Mouse (Mus musculus): Measurements from ENCODE around the gene Calml3. TPM values are rescaled to one million over a fixed set of nuclear protein-coding genes. Genes with fewer than 3 reads are reported as not detected.

The Calml3 gene
- polyA plus RNA-seq, 1 experiment from 2014 or later: 0.15 TPM

DNA sequence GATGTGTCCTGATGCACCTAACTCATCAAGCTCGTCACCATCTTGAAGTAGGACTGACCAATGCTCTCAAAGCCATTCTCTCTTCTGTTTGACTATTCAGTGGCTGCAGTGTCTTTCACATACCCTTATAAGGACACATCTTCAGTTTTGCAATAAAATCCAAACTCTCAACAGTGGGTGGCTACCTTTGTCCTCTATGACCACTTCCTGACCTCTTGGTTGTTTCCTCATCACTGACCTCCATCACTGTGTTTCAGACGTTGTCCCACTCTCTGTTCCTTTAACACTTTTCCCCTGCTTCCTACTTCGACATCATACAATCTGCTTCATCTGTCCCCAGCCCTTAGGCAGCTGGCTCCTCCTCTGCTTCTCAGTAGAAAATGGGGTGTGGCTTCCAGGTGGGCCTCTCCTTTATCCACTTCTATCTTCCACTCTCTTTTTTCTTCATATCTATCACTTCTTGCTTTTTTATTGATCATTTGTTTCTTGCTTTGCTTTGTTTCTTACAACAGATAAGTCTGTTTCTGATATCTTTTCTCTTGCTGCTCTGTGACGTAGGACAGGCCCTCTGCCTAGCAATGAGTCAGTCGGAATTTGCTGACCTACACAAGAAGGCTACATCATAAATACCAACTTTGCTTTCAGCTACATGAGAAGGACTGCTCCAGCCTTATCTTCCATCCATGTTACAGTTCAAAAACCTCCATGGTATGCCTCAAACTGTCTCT lies 14.1 kb upstream of the Calml3 start:
- DNase-seq (ENCODE audit: low read depth, low spot score): no peak
- no peaks in the 10 kb centered on the region for H3K27me3 ChIP-seq
- no peak for ATAC-seq
- no peak for TF ChIP-seq CTCF (IDR thresholded peaks at IDR 0.05)
- ChIA-PET POLR2A (no interaction called here), CTCF (interaction anchor here (1.6 kb wide), 1 partner anchor 9 kb away, joined by 4 read pairs; no protein-coding TSS in a partner anchor)
- in situ Hi-C loops (cut with MboI; ENCODE audit: low pct_unique_long_range_greater_than_20kb): no loop called here

GRCm38 (mm10) chr13:3807131-3807827 lies 3.2 kb upstream of the Calml3 start:
- no peak for TF ChIP-seq CTCF (IDR thresholded peaks at IDR 0.05)
- in situ Hi-C loops (cut with MboI; ENCODE audit: low pct_unique_long_range_greater_than_20kb): no loop called here
- ATAC-seq (no peak), DNase-seq (ENCODE audit: low read depth, low spot score) (no peak)
- no peaks in the 10 kb centered on the region for H3K27me3 ChIP-seq
- POLR2A ChIA-PET: no interaction called here
- CTCF ChIA-PET: interaction anchor here (1.5 kb wide), 1 partner anchor 26 kb away, joined by 3 read pairs; no protein-coding TSS in a partner anchor

- ATAC-seq: no peak
- CTCF ChIA-PET: interaction anchor here (0.7 to 0.8 kb wide), 2 partner anchors 33 to 47 kb away, joined by 3 read pairs; no protein-coding TSS in a partner anchor
- in situ Hi-C loops (cut with MboI; ENCODE audit: low pct_unique_long_range_greater_than_20kb): no loop called here
- POLR2A ChIA-PET: no interaction called here
- H3K27me3 ChIP-seq: no peaks in the 10 kb centered on the region
- TF ChIP-seq CTCF (IDR thresholded peaks at IDR 0.05): no peak
- DNase-seq (ENCODE audit: low read depth, low spot score): no peak
Measured at GRCm38 (mm10) chr13:3805638-3806037, 1.5 kb upstream of the Calml3 start.

GRCm38 (mm10) chr13:3805132-3805531 lies 1.0 kb upstream of the Calml3 start:
- POLR2A ChIA-PET: no interaction called here
- ATAC-seq: no peak
- in situ Hi-C loops (cut with MboI; ENCODE audit: low pct_unique_long_range_greater_than_20kb): no loop called here

GRCm38 (mm10) chr13:3799386-3799785 lies 4.7 kb downstream of the Calml3 start:
- no peaks in the 10 kb centered on the region for H3K27me3 ChIP-seq
- ChIA-PET CTCF (no interaction called here), POLR2A (interaction anchor here (0.6 to 0.8 kb wide), 3 partner anchors 11 to 48 kb away, joined by 7 to 12 read pairs (median 9); no protein-coding TSS in a partner anchor)
- in situ Hi-C loops (cut with MboI; ENCODE audit: low pct_unique_long_range_greater_than_20kb): no loop called here
- ATAC-seq (no peak), DNase-seq (ENCODE audit: low read depth, low spot score) (no peak)
- TF ChIP-seq CTCF (IDR thresholded peaks at IDR 0.05): no peak

More at GRCm38 (mm10) chr13:3805132-3805531, 1.0 kb upstream of the Calml3 start:
- CTCF ChIA-PET: interaction anchor here (0.7 kb wide), 1 partner anchor 47 kb away, joined by 3 read pairs; no protein-coding TSS in a partner anchor
- H3K27me3 ChIP-seq: no peaks in the 10 kb centered on the region
- no peak for TF ChIP-seq CTCF (IDR thresholded peaks at IDR 0.05)
- no peak for DNase-seq (ENCODE audit: low read depth, low spot score)

DNA sequence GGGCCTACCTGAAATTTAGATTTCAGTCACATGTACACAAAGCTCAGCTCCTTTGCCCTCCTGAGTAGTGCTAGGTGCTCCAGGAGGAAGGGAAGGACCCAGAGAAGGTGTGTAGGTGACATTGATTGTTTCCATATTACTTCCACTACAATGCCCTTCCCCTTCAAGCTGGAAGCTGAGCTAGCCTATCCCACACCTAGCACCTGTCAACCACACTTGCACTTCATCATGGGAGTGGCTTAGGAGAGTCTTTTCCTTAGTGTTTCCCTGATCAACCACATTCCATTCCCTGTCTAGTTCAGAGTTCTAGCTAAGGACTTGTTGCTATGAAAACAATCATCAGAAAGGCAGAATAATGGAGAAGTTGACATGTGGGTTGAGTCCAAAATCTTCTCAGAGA lies 5.4 kb downstream of the Calml3 start:
- ChIA-PET POLR2A (no interaction called here), CTCF (interaction anchor here (1.6 to 2.2 kb wide), 2 partner anchors 11 to 23 kb away, joined by 4 to 5 read pairs; no protein-coding TSS in a partner anchor)
- in situ Hi-C loops (cut with MboI; ENCODE audit: low pct_unique_long_range_greater_than_20kb): no loop called here
- ATAC-seq (no peak), DNase-seq (ENCODE audit: low read depth, low spot score) (no peak)
- TF ChIP-seq CTCF (IDR thresholded peaks at IDR 0.05): no peak
- no peaks in the 10 kb centered on the region for H3K27me3 ChIP-seq

DNA sequence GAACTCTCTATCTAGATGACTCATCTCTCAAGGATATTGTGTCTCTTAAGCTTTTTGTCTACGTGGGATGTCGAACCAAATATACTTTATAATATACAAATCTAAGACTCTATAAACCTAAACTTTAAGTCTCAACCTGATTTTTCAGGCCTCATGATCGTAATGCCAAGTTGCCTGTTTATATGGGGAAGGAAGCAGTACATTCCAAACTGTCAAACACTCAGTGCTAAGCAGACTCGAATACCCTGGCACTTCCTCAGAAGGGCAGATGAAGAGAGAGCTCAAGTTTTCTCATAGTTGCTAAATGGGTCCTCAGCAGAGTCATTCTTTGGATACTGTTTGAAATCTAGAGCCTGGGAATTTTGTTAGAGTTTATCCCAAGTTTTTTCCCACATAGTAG lies 7.5 kb downstream of the Calml3 start:
- POLR2A ChIA-PET: interaction anchor here (1.6 kb wide), 1 partner anchor 89 kb away, joined by 3 read pairs; no protein-coding TSS in a partner anchor
- DNase-seq (ENCODE audit: low read depth, low spot score) (no peak), ATAC-seq (no peak)
- H3K27me3 ChIP-seq: no peaks in the 10 kb centered on the region
- CTCF ChIA-PET: interaction anchor here (0.9 to 2.2 kb wide), 3 partner anchors 25 to 72 kb away, joined by 3 to 5 read pairs (median 3); no protein-coding TSS in a partner anchor
- in situ Hi-C loops (cut with MboI; ENCODE audit: low pct_unique_long_range_greater_than_20kb): no loop called here
- no peak for TF ChIP-seq CTCF (IDR thresholded peaks at IDR 0.05)

GRCm38 (mm10) chr13:3789531-3789930 lies 14.6 kb downstream of the Calml3 start:
- TF ChIP-seq CTCF (IDR thresholded peaks at IDR 0.05): no peak
- POLR2A ChIA-PET: no interaction called here
- no peaks in the 10 kb centered on the region for H3K27me3 ChIP-seq
- ATAC-seq (no peak), DNase-seq (ENCODE audit: low read depth, low spot score) (no peak)
- CTCF ChIA-PET: no interaction called here
- in situ Hi-C loops (cut with MboI; ENCODE audit: low pct_unique_long_range_greater_than_20kb): no loop called here

- ChIA-PET POLR2A (no interaction called here), CTCF (no interaction called here)
- H3K27me3 ChIP-seq: no peaks in the 10 kb centered on the region
- no peak for DNase-seq (ENCODE audit: low read depth, low spot score)
- TF ChIP-seq CTCF (IDR thresholded peaks at IDR 0.05): no peak
- in situ Hi-C loops (cut with MboI; ENCODE audit: low pct_unique_long_range_greater_than_20kb): no loop called here
- no peak for ATAC-seq
Measured at GRCm38 (mm10) chr13:3788588-3788987, 15.5 kb downstream of the Calml3 start.

DNA sequence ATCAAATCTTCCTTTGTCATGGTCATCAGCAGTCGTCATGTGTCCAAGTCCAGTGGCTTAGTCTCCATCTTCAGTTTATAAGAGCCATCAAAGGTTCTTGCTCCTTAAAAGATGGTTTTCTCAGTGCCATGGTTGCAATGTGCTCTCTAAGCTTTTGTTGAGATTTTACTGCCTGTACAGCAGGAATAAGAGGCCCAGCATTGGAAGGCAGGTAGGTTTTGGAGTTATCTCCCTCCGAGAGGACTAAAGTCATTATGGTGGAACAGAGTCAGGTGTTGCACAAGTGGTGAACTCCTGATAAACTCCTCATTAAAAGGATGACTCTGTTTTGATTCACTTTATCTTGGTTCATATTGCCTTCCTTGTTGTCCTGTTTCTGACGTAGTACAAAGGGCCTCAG lies 16.5 kb downstream of the Calml3 start:
- in situ Hi-C loops (cut with MboI; ENCODE audit: low pct_unique_long_range_greater_than_20kb): no loop called here
- ATAC-seq: no peak
- DNase-seq (ENCODE audit: low read depth, low spot score): no peak

DNA sequence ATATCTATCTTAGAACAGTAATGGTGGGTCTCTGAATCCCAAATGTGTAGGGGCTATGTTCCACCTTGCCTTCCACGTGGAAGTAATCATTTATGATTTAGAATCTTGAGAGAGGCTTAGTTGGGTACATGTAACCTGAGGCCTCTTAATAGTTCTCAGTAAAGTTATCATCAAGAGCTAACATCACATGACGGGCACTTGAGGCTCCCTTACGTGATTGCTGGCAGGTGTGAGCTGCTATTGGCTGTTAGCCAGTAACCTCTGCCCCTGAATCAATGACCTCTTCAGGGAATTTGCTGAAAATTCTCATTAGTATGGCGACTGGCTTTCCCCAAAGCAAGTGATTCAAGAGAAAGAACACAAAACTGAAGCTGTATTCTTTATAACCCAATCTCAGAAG lies 17.0 kb downstream of the Calml3 start:
- no peaks in the 10 kb centered on the region for H3K27me3 ChIP-seq
- ChIA-PET CTCF (no interaction called here), POLR2A (no interaction called here)
- no peak for TF ChIP-seq CTCF (IDR thresholded peaks at IDR 0.05)
- in situ Hi-C loops (cut with MboI; ENCODE audit: low pct_unique_long_range_greater_than_20kb): no loop called here
- ATAC-seq (no peak), DNase-seq (ENCODE audit: low read depth, low spot score) (no peak)

More for the DNA sequence above, 16.5 kb downstream of the Calml3 start:
- no peaks in the 10 kb centered on the region for H3K27me3 ChIP-seq
- CTCF ChIA-PET: no interaction called here
- no peak for TF ChIP-seq CTCF (IDR thresholded peaks at IDR 0.05)
- POLR2A ChIA-PET: no interaction called here
